Mouse (Mus musculus): ENCODE data around the gene Sptb.
A peak's percentile ranks its signal among the peaks of the same experiment; 100 is the strongest.

The Sptb gene

GRCm38 (mm10) chr12:76673794-76674222 is 36.5 kb downstream of the Sptb start:
- DNase-seq (ENCODE audit: extremely low spot score), result no peak

DNA sequence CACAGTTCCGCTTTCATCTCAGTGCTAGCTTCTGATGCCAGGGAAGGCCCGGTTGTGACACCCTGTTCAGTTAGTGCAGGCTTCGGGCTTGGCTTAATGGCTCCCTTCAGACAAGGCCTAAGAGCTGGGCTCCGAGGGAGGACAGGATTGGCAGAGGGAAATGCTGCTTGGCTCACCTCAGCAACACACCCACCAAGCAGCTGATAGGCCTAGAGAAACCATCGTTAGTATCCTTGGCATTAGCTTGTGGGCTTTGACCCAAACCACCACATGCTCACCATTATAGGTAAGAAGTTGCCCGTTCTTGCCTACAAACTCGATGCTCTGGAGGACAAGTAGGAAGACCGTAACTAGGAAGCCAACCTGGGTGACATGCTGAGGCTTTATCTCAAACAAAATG is 38.3 kb downstream of the Sptb start:
- no peak for DNase-seq (ENCODE audit: extremely low spot score)

- DNase-seq (ENCODE audit: extremely low spot score), result no peak
Measured at GRCm38 (mm10) chr12:76670533-76671086, 39.7 kb downstream of the Sptb start.

GRCm38 (mm10) chr12:76669956-76670530 is 40.3 kb downstream of the Sptb start:
- peak; percentile 34 for DNase-seq (ENCODE audit: extremely low spot score)

- DNase-seq (ENCODE audit: extremely low spot score), result no peak
Measured at GRCm38 (mm10) chr12:76668654-76669419, 41.5 kb downstream of the Sptb start.

DNA sequence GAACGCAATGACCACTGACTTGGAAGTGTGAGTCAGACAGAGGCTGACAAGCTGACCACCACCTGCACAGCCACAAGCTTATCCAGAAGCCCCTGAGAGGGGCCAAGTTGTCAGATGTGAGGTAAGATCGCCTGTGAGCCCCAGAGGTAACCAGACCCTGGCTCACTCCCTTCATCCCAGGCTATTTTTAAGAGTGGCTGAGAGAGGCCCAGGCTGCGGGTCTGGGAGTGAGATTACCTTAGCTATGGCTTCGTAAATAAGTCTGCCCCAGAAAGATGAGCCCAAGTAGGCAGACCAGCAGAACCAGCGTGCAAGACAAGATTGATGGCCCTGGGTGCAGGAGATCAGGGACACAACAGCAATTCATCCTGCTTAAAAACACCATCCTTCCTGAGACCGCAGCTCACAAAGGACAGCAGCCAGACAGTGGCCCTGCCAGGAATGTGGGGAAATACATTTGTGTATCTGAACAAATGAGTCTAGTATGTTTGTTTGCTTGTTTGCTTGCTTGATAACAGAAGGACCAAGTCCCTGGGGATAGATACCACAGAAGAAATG is 58.5 kb downstream of the Sptb start:
- no peak for DNase-seq (ENCODE audit: extremely low spot score)

DNA sequence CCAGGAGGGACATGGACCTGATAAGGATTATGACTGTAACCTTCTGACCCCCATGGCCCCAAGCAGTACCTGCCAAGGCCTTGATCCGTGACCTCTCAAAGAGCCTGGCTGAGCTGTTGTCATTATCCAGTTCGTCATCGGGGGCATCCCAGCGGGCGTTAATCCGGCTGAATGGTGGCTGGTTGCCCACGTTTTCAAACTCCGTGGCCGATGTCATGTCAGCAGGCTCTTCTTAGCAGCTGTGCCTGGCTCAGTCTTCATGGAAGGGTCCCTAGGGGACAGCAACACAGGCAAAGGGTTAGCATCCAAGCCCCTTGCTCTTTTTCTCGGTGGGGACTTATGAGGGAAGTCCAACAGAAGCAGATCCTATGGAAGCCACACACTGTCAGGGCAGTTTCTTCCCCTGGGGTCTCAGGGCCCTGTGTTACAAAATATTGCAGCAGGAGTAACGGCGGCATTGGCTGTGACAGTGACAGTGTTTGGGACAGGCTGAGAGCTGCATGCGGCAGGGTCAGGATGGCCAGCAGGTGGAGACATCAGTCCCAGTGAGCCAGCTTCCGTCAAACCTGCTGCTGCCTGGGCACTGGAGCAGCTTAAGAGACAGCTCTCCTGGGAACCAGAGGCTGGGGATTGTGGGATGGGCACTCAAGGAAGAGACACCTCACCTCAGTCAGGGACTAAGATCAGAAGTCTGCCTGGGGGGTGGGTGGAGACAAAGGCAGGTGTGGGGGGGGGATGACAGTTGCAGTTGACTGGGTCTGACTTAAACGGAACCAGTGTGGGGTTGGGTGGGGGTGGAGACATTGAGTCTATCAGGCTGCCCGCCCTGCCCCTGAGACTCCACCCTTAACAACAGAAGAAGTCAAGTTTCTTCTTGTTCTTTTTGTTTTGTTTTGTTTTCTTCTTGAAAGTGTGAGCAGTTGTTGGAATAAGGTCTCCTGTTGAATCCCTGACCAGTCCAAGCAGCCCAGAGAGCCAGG is 60.3 kb downstream of the Sptb start:
- DNase-seq (ENCODE audit: extremely low spot score), result peak; percentile 59

DNA sequence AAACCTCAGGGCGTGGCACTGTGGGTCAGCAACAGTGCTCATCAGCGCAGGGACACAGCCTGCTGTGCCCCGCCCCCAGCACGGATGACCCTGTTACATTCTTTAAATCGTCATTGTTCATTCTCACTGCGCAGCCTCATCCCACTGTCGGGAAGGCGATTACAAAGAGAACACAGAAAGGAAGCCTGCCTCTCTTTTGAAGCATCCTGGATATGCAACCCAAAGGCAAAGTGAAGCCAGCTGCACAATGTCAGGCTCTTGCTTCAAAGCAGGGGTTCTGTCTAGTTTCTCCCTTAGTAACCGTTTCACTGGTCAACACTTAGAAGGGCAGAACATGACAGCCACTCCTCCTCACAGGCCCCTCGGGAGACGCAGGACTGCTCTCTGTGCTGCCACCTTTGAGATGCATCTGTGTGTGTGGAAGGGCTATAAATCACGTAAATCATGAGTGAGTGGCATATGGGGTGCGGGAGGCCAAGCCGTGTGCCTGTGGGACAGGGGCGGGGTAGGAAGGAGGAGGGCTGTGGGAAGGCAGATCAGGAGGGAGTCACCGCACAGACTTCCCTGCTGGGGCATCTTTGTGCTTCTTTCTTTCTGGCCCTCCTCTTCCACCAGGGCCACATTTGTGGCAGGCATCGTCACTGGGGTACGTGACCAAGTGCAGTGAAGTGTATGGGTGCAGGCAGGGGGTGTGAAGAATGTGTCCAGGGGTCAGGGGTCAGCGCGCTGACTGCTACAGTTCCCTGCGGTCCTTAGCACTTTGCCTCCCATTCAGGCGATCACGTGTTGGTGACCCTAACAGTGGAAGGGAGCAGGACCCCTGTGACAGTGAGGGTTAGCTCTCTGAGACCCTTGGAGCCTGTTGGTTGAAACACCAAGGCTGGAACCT is 64.9 kb downstream of the Sptb start:
- DNase-seq (ENCODE audit: extremely low spot score), result peak; percentile 43

DNA sequence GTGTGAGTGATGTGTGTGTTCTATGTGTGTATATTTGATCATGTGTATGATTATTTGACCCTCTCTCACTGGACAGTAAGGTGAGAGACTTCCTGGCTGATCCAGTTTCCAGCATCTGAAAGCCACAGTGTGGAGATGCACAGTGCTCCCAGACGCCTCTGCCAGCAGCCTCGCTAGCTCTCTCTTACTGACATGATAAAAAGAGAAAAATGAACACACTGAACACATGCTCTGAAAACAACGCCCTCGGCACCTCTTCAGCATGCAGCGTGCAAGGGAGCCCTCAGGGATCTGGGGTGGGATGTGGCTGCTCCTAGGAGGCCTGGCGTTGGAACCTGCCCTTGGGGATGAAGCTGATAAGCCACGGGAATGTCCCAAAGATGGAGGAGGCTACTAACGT is 66.7 kb downstream of the Sptb start:
- no peak for DNase-seq (ENCODE audit: extremely low spot score)

- no peak for DNase-seq (ENCODE audit: extremely low spot score)
Measured at GRCm38 (mm10) chr12:76642616-76643015, 67.7 kb downstream of the Sptb start.

DNA sequence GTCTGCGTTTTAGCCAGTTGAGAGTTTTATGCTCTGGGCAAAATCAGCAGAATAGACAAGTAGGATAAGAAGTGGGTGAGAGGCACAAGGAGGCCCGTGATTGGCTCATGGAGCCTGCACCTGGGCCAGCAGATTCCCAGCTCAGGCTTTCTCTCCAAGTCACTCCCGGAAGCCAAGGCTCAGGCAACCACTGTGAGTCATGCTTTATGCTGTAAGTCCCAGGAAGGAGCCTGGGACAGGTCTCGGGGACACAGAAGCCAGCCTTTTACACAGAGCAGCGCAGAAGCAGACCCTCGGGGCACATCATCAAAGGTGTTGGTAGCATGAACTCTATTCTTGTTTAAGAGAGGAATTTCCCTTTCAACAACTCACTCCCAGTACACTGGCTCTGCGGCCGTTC is 69.7 kb downstream of the Sptb start:
- DNase-seq (ENCODE audit: extremely low spot score), result no peak

GRCm38 (mm10) chr12:76634899-76635693 is 75.3 kb downstream of the Sptb start:
- no peak for DNase-seq (ENCODE audit: extremely low spot score)

- DNase-seq (ENCODE audit: extremely low spot score), result no peak
Measured at GRCm38 (mm10) chr12:76623374-76623773, 87.0 kb downstream of the Sptb start.

DNA sequence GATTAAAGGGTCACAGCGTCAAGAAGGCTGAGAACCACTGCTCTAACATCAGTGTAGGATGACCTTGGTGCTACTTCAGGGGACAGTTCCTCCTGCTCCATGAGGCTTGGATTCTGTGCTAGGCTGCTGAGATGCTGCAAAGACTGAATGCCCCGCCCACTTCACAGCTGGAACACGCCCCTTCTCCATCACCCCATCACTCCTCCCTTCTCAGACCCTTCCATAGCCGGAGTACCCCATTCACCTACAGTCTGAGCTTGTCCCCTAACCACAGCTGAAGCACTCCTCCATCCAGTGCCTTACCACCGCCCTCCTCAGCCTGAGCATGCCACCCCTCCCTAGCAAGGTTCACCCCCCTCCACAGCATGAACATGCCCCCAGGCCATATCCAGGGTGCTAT is 90.5 kb downstream of the Sptb start:
- no peak for DNase-seq (ENCODE audit: extremely low spot score)

GRCm38 (mm10) chr12:76618175-76618574 is 92.2 kb downstream of the Sptb start:
- DNase-seq (ENCODE audit: extremely low spot score), result no peak

DNA sequence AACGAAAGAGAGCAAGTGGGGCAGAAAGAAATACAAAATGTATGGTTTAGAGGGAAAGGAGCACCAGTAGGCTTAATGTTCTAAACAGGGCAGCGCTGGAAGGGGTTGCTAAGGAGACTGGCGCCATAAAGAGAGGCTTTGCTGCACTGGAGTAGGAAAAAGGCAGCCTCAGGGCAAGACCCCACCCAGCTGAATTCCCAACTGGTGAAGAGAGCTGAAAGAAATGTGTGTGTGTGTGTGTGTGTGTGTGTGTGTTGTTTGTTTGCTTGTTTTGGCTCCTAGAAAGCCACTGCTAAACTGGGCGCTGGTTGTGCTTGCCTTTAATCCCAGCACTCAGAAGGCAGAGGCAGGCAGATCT is 94.8 kb downstream of the Sptb start:
- DNase-seq (ENCODE audit: extremely low spot score), result no peak

GRCm38 (mm10) chr12:76614868-76615579 is 95.3 kb downstream of the Sptb start:
- no peak for DNase-seq (ENCODE audit: extremely low spot score)

DNA sequence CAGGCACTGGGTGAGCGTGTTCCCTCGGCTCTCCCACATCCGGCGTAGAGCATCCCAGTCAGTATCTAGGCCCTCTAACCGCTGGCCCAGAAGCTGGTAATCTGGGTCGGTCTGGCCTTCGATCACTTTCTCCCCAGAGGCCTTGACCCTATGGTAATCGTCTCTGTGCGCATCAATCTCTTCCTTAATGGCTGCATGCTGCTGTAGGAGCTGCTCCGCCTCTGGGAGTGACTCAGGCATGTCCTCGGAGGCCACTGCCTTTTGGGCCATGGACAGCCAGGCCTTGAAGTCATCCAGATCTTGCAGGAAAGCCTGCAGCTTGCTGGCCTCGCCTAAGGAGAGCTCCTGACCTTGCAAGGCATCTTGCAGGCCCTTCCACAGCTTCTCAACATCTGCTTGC is 97.7 kb downstream of the Sptb start:
- DNase-seq (ENCODE audit: extremely low spot score), result no peak

DNA sequence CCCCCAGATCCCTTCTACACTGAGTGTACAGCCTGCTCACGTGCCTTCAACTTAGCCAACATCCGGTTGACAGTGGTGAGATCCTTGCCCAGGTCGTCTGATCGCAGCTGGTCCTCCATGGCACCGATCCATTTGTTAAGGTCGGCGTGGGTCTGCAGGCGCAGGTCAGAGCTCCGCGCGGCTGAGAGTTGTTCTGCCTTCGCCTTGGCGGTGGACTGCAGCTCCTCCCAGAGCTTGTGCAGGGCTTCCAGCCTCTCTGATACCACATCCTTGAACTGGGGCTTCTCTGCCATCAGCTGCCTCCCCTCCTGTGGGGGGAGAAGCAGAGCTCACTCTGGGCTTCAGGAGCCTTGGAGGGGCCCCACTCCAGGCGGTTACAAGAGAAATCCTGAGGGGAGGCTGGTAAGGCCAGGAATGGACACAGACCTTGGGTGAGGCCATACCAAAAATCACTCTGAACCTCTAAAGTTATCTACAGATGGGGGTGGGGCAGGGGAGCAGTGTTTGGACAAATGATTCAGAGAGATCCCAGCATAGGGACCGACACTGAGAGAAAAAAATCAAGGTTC is 101.3 kb downstream of the Sptb start:
- no peak for DNase-seq (ENCODE audit: extremely low spot score)

All from embryo, embryonic 9.5 days (tissue).